Mouse (Mus musculus) MEL (cell line): ENCODE data around the gene Fbxo21.

Experiments used
- CHD2 ChIP-seq: IDR thresholded peaks from 2 replicates; pipeline ENCODE4 v1.6.1; 2011; ENCODE audit warnings: low read length, improper control_type of control experiment
- CTCF ChIP-seq, 3 experiments: IDR thresholded peaks in 2 of 3; conservative IDR thresholded peaks in 1 of 3; 2 replicates each; pipeline ENCODE4 v1.5.1; 2011 to 2012; ENCODE audit warnings: low read length in 3 of 3, low read depth in 2 of 3, mild to moderate bottlenecking in 2 of 3, improper control_type of control experiment in 1 of 3, inconsistent platforms in 1 of 3, mixed read lengths in 1 of 3, moderate library complexity in 1 of 3; ENCODE audit not compliant: control insufficient read depth in 1 of 3, insufficient read depth in 1 of 3, poor library complexity in 1 of 3, severe bottlenecking in 1 of 3
- E2F4 ChIP-seq: IDR thresholded peaks from 2 replicates; pipeline ENCODE4 v1.6.1; 2011; ENCODE audit warnings: low read depth, low read length, improper control_type of control experiment, borderline replicate concordance
- EP300 ChIP-seq, 2 experiments: IDR thresholded peaks; 2 replicates each; pipeline ENCODE4 v1.6.1; 2011; ENCODE audit warnings: improper control_type of control experiment in 2 of 2, low read length in 2 of 2, low read depth in 1 of 2, mild to moderate bottlenecking in 1 of 2
- GABPA ChIP-seq: IDR thresholded peaks from 2 replicates; pipeline ENCODE4 v1.6.1; 2012; ENCODE audit warnings: low read depth, mild to moderate bottlenecking, inconsistent platforms, low read length, improper control_type of control experiment, moderate library complexity
- KAT2A ChIP-seq: conservative IDR thresholded peaks from 2 replicates; pipeline ENCODE4 v1.6.1; 2012; ENCODE audit warnings: low read depth, low read length, improper control_type of control experiment, inconsistent platforms
- MYC ChIP-seq: IDR thresholded peaks from 2 replicates; pipeline ENCODE4 v1.6.1; 2011; ENCODE audit warnings: low read depth, mild to moderate bottlenecking, low read length, improper control_type of control experiment, moderate library complexity
- TCF12 ChIP-seq: IDR thresholded peaks from 2 replicates; pipeline ENCODE4 v1.6.1; 2014; ENCODE audit warnings: low read depth, mild to moderate bottlenecking, inconsistent platforms, low read length, improper control_type of control experiment, moderate library complexity
- UBTF ChIP-seq: IDR thresholded peaks from 2 replicates; pipeline ENCODE4 v1.6.1; 2012; ENCODE audit warnings: low read depth, mild to moderate bottlenecking, inconsistent platforms, low read length, improper control_type of control experiment, moderate library complexity, borderline replicate concordance; ENCODE audit not compliant: insufficient read depth
- USF1 ChIP-seq: IDR thresholded peaks from 2 replicates; pipeline ENCODE4 v1.6.1; 2014; ENCODE audit warnings: low read depth, mild to moderate bottlenecking, inconsistent platforms, low read length, improper control_type of control experiment, moderate library complexity
- ZNF384 ChIP-seq: IDR thresholded peaks from 2 replicates; pipeline ENCODE4 v1.6.1; 2012; ENCODE audit warnings: low read depth, mild to moderate bottlenecking, inconsistent platforms, low read length, improper control_type of control experiment

DNA sequence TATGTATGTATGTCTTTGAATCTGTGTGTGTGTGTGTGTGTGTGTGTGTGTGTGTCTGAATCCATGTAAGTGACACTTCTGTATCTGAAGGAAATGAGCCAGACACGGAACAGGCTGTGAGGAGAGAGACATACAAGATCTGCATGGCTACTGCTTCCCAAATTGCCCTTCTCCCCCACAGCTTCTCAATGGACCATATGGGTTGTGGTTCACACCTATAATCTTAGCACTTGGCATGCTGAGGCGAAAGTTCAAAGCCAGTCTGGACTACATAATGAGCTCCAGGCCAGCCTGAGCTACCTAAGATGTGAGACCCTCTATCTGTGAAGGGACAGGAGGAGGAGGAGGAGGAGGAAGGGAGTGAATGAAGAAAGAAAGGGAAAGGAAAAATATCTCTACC, 44.3 kb upstream of the Fbxo21 start:
- TF ChIP-seq MYC, result no peak
- no peak for TF ChIP-seq USF1
- no peak for TF ChIP-seq CTCF (IDR thresholded peaks at IDR 0.05 in 2 of 3, conservative IDR thresholded peaks at IDR 0.05 in 1 of 3; ENCODE audit: control insufficient read depth in 1 of 3, insufficient read depth in 1 of 3, low read depth in 2 of 3, low read length in 3 of 3, poor library complexity in 1 of 3, severe bottlenecking in 1 of 3)
- no peak for TF ChIP-seq EP300 (IDR thresholded peaks at IDR 0.05; ENCODE audit: low read depth in 1 of 2, low read length in 2 of 2)
- no peak for TF ChIP-seq KAT2A
- no peak for TF ChIP-seq CHD2
- TF ChIP-seq UBTF, result no peak
- TF ChIP-seq E2F4, result no peak
- no peak for TF ChIP-seq GABPA
- no peak for TF ChIP-seq TCF12
- no peak for TF ChIP-seq ZNF384
